Mouse (Mus musculus) B cell, adult 62 days (primary cell): ENCODE data around the gene Nol9. TPM values are rescaled to one million over a fixed set of nuclear protein-coding genes. Genes with fewer than 3 reads are reported as not detected.

ENCODE experiments used
- total RNA-seq: library from RNA; stranded (reverse); gene quantifications from 4 replicates; pipeline ENCODE4 v1.2.4, GENCODE M21; 2023

Nol9 gene
- 39.4 to 44.4 TPM (median 41.6 TPM) in 4 replicates for total RNA-seq

DNA sequence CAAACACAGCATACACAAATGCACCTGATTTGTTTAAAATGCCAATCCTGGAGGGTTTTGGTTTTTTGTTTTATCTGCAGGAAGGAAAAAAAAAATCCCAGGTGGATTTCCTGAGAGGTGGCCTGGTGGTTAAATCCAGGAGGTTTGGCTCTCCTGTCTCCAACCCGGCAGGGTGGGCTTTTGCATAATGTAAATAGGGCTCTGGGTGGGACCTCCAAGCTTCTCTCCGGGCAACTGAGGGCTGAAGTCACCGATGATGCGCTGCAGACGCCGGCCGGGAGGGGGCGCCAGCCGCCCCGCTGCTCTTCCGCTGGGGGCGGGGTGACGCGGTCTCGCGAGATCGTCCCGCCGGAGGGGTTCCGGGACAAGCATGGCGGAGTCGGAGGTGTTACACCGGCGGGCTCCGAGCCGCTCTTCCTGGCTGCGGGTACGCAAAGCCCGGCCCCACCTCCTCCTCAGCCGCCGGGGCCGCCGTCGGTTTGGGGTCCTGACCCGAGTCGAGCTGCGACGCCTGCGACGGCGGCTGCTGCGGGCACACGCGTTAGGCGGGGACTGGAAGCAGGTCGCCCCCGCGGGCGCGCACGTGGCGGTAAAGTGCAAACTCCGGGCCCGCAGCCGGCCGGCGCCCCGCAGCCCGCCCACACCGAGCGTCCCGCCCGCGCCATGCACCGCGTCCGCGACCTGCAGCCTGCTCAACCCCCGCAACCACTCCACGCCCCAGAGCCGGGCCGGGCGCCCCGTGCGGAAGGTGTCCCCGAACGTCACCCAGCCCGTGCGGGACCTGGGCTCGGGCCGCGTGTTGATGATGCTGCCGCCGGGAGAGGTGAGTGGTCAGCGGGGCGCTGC lies at the start of gene Nol9:
TSS of gene Nol9 (plus strand) at position 337 of the 846 bp plus-strand sequence.

DNA sequence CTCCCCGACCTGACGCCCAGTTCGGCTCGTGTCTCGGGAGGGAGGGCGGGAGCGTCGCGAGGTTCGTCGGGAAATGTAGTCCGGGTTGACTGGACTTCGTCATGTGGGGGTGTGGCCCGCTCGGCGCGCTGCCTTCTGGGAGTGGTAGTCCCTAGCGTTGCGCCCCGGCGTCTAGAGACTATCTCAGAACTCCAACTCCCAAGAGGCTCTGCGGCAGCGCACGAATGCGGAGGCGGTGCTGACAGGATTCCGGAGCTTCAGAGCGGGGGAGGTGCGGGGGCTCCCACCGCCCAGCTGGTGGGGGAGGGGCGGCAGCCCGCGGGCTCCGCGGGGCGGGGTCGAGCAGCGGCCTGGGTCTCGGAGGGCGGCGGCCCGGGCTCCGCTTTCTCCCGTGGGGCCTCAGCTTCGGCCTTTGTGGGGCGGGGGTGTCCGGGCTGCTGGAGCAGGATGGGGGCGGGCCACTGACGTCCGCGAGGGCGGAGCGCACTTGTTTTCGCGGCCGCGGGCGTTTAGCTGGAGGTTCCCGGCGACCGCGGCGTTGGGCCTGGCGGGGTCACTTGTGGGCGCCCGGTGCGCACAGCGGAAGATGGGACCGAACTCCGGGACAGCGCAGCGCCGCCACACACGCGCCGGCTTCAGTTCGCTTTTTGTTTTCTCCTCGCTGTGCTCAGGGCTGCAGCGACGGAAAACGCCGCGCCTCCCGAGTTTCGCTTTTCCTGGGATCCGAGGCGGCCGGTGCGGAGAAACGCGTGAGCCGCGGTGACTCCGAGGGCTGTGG lies 42.8 kb upstream of the Nol9 start, which contains the start of gene Phf13:
TSS of gene Phf13 (minus strand) at position 86 of the 778 bp plus-strand sequence.

DNA sequence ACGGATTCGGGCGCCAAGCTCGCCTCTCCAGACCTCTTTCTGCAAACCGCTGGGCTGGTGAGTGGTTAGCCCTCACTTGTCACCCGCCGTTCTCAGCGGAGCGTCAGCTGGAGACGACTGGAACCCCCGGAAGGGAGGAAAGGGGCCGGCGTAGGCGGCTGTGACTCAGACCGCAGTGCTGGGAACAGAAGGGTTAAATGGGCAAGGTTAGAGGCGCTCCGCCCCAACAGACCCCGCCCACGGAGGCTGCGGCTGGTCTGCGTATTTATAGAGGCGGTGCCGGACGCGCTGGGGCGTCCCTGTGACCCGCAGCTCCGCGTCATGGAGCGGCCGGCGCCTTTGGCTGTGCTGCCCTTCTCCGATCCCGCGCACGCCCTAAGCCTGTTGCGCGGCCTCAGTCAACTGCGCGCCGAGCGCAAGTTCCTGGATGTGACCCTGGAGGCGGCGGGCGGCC lies 30.5 kb upstream of the Nol9 start, which contains the start of gene Klhl21:
TSS of gene Klhl21 (plus strand) at position 182 of the 454 bp plus-strand sequence.

DNA sequence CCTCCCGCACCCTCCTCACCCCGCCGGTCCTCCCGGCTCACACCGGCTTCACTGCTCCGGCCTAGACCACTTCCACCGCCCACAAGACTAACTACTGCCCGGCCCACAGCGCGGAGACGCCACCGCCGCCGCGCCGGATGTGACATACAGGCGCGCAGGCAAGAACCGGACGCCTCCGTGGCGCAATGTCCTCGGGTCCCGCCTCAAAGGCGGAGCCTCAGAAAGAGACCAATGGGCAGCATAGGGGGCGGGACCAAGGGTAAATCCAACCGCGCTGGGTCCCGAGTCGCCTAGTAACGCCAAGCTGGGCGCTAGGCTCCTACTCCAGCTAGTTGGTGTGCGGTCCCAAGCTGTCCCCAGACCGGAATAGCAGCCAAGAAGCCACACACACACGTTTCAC lies 11.6 kb upstream of the Nol9 start, which contains the start of gene Zbtb48:
TSS of gene Zbtb48 (minus strand) at position 148 of the 400 bp plus-strand sequence.

DNA sequence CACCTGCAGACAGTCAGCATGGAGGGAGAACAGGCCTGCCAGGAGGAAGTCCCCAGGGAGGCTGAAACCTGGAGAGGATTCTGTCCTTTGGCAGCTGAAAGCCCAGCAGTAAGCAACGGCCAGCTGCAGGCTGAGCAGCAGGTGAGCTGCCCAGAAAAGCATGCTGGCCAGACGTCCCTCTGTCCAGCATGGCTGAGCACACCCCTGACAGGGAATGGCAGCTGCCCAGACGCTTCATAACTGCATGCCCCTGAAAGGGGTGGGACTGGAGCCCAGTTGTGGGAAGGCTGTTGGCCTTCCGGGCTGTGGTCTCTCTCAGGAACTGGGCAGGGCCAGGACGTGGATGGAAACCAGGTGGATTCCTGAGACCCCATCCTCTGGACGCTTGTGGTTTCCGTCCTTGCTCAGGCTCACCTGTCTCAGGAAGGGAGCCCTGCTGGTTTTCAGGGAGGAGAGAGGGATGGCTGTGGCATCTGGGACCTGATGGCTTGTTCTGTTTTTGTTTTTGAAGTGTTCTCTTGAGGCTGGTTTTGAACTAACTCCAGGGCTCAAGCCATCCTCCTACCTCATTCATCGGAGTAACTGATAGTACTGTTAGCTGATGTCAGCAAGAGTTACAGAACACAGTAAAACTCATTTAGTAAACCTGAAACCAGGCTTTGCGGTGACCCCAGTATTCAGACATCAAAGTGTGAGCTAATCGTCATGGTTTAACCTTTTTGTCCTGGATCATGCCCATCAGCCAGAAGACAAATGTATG lies 716 bp upstream of the Nol9 start, which contains the start of gene Tas1r1:
TSS of gene Tas1r1 (minus strand) at position 344 of the 760 bp plus-strand sequence.

DNA sequence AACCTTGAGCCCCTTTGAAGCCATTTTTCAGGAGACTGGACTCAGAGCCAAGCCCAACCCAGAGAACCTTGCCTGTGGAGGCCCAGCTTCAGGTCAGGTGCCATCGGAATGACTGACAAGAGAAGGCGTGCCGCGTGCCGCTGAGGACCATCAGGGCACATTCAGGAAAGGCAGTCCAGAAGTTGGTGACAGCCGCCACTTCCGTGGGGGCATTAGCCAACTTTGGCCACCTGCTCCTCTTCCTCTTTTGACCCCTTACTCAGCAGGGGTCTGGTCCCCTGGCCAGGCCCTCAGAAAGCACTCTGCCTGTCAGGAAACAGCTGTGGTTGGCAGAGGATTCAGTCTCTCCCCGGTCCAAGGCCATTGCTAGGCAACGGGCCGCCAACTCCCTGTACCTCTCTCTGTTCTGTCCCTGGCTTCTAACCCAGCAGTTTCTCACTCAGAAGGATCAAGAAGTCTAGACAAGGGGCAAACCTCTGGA lies 33.0 kb downstream of the Nol9 start, which contains the start of gene Plekhg5:
TSS of gene Plekhg5 (plus strand) at position 378 of the 481 bp plus-strand sequence.

Other genes starting within 250 kb of the Nol9 start
- gene Camta1, start 177.4 kb upstream of the Nol9 start, total RNA-seq = 43.2 to 53.2 TPM (median 49.6 TPM) in 4 replicates
- gene Dnajc11, start 105.6 kb upstream of the Nol9 start, total RNA-seq = 68.5 to 81.5 TPM (median 74.4 TPM) in 4 replicates
- gene Thap3, start 50.3 kb upstream of the Nol9 start, total RNA-seq = 31.2 to 45.4 TPM (median 36.3 TPM) in 4 replicates
- gene Phf13, start 43.1 kb upstream of the Nol9 start, total RNA-seq = 3.9 to 5.2 TPM (median 4.4 TPM) in 4 replicates
- gene Klhl21, start 30.5 kb upstream of the Nol9 start, total RNA-seq = 18.7 to 19.6 TPM (median 19.3 TPM) in 4 replicates
- gene Zbtb48, start 11.7 kb upstream of the Nol9 start, total RNA-seq = 17.9 to 27.9 TPM (median 23.9 TPM) in 4 replicates
- gene Tas1r1, start 753 bp upstream of the Nol9 start, total RNA-seq = not detected in 4 replicates
- 1.5 to 5.8 TPM (median 3.5 TPM) in 4 replicates for gene Plekhg5, start 33.2 kb downstream of the Nol9 start, total RNA-seq
- 0.56 TPM in 1 of 4 replicates, not detected in the others for gene Tnfrsf25, start 76.6 kb downstream of the Nol9 start, total RNA-seq
- gene Espn, start 113.0 kb downstream of the Nol9 start, total RNA-seq = 0.92 to 1.9 TPM (median 1.4 TPM) in 4 replicates
- gene Hes2, start 119.5 kb downstream of the Nol9 start, total RNA-seq = not detected in 4 replicates
- gene Acot7, start 138.8 kb downstream of the Nol9 start, total RNA-seq = 2.1 to 4.7 TPM (median 3.1 TPM) in 4 replicates
- not detected in 4 replicates for gene Gpr153, start 234.9 kb downstream of the Nol9 start, total RNA-seq